Mouse (Mus musculus) liver (tissue): ENCODE results near the gene Eml3.
"Not testable (repeated sequence)": the region's sequence is repeated elsewhere in the genome, so short reads cannot be mapped to it uniquely, and the experiment has no call there.

Experiments used
- DNase-seq: peaks from one replicate; pipeline ENCODE4 v3.0.0-alpha.2; 2020; ENCODE audit warnings: mixed read lengths

The Eml3 gene

GRCm38 (mm10) chr19:8953135-8954039 lies 24.0 kb downstream of the Eml3 start, which contains the start of gene Tut1:
TSS of gene Tut1 (plus strand) at chr19:8953847.
- peak; percentile 87 for DNase-seq

GRCm38 (mm10) chr19:8954171-8954570 lies 24.8 kb downstream of the Eml3 start:
- no peak for DNase-seq

GRCm38 (mm10) chr19:8962256-8962655 lies 32.9 kb downstream of the Eml3 start:
- no peak for DNase-seq

GRCm38 (mm10) chr19:8965075-8965474 lies 35.7 kb downstream of the Eml3 start:
- DNase-seq: no peak

- DNase-seq: no peak
Measured at GRCm38 (mm10) chr19:8965771-8966170, 36.4 kb downstream of the Eml3 start.

- no peak for DNase-seq
Measured at GRCm38 (mm10) chr19:8966198-8966589, 36.8 kb downstream of the Eml3 start.

- peak; percentile 99 for DNase-seq
Measured at GRCm38 (mm10) chr19:8966590-8967372, 37.4 kb downstream of the Eml3 start, which contains the start of gene Eef1g. TSS of gene Eef1g (plus strand) at chr19:8967041.

GRCm38 (mm10) chr19:8967373-8967743 lies 38.0 kb downstream of the Eml3 start:
- DNase-seq: no peak

GRCm38 (mm10) chr19:8967893-8968292 lies 38.5 kb downstream of the Eml3 start:
- DNase-seq: no peak

- DNase-seq: not testable (repeated sequence)
Measured at GRCm38 (mm10) chr19:8972491-8972890, 43.1 kb downstream of the Eml3 start.

- DNase-seq: no peak
Measured at GRCm38 (mm10) chr19:8974638-8975037, 45.3 kb downstream of the Eml3 start.

- no peak for DNase-seq
Measured at GRCm38 (mm10) chr19:8975491-8975890, 46.1 kb downstream of the Eml3 start.

GRCm38 (mm10) chr19:8976535-8976934 lies 47.2 kb downstream of the Eml3 start:
- peak; percentile 48 for DNase-seq

GRCm38 (mm10) chr19:8980771-8981170 lies 51.4 kb downstream of the Eml3 start:
- DNase-seq: no peak

- DNase-seq: no peak
Measured at GRCm38 (mm10) chr19:8981450-8982168, 52.3 kb downstream of the Eml3 start.

GRCm38 (mm10) chr19:8982303-8983149 lies 53.2 kb downstream of the Eml3 start:
- no peak for DNase-seq

GRCm38 (mm10) chr19:8983150-8983650 lies 53.8 kb downstream of the Eml3 start:
- no peak for DNase-seq

GRCm38 (mm10) chr19:8984255-8984868 lies 55.0 kb downstream of the Eml3 start:
- peak; percentile 38 for DNase-seq

GRCm38 (mm10) chr19:8985891-8986290 lies 56.5 kb downstream of the Eml3 start:
- DNase-seq: no peak

GRCm38 (mm10) chr19:8987816-8988215 lies 58.5 kb downstream of the Eml3 start:
- DNase-seq: no peak

- no peak for DNase-seq
Measured at GRCm38 (mm10) chr19:8988346-8989065, 59.2 kb downstream of the Eml3 start.
